Mouse (Mus musculus): ENCODE data around the gene Klhl31. TPM values are rescaled to one million over a fixed set of nuclear protein-coding genes. Genes with fewer than 3 reads are reported as not detected.

Gene Klhl31
- polyA plus RNA-seq, 1 experiment from 2014 or later, result 0.33 TPM

DNA sequence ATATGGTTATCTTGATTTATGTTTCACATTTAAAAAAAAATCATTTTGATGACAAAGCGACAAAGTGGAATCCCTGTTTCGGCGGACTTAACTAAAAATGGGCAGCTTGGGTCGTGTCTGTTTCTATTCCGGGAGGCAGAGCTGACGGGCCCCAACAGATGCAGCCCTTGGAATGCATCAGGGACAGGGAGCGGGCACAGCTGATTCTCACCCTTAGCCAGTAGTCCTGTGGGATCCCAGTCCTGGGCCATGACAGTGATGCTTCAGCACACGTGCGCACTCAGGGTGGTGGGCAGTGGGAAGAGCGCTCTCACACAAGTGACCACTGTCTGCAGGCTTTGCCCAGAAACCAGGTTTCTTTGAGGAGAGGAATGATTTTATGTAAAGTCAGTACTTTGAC is 1.1 kb downstream of the Klhl31 start:
- DNase-seq (no peak), ATAC-seq (ENCODE audit: insufficient read depth) (no peak)
- no peaks in the 10 kb centered on the region for H3K9me3 ChIP-seq (ENCODE audit: low read depth, low read length)

DNA sequence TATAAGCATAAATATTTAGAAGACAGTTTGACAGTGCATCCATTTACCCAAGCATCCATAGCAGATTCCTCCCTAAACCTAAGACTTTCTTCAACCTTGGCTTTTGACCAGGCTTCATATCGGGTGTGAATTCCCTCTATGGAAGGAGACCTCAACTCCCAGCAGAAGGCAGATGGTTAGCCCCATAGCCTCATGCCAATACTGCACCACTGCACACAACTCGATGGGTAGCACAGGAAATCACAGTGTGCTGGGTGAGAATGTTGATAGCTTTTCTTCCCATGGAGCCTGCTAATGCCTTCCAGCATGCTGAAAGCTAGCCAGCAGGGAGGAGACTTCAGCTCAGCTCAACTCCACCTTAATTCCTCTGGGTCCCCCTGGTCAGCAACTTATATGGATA is 8.9 kb downstream of the Klhl31 start:
- no peaks in the 10 kb centered on the region for H3K27me3 ChIP-seq (ENCODE audit: insufficient read depth, low read length)
- H3K27ac ChIP-seq (ENCODE audit: low read depth), result no peak overlapping the region
- no peak for ATAC-seq (ENCODE audit: insufficient read depth)
- H3K36me3 ChIP-seq (ENCODE audit: insufficient read depth), result no peaks in the 10 kb centered on the region
- no peak overlapping the region for H3K4me2 ChIP-seq
- no peaks in the 10 kb centered on the region for H3K4me1 ChIP-seq (ENCODE audit: insufficient read depth)
- 56% methylated on average over 2 of the region's 2 CpGs for WGBS
- H3K9ac ChIP-seq, result no peak overlapping the region
- no peak overlapping the region for H3K4me3 ChIP-seq (ENCODE audit: low read depth, low read length)
- no peak for DNase-seq
- no peaks in the 10 kb centered on the region for H3K9me3 ChIP-seq (ENCODE audit: low read depth, low read length)
- no peak for TF ChIP-seq CTCF (IDR thresholded peaks at IDR 0.05; ENCODE audit: low read depth)

More for the DNA sequence above, 1.1 kb downstream of the Klhl31 start:
- Histone ChIP-seq H3K9ac (no peak overlapping the region), H3K27me3 (ENCODE audit: insufficient read depth, low read length) (no peaks in the 10 kb centered on the region), H3K4me1 (ENCODE audit: insufficient read depth) (0 out of 2 replicates have a peak, but pooled peaks cover 3% of the 10 kb centered on the region), H3K4me2 (0 out of 2 replicates have a peak overlapping the region, but pooled peaks have one; percentile 4), H3K4me3 (ENCODE audit: low read depth, low read length) (no peak overlapping the region), H3K36me3 (ENCODE audit: insufficient read depth) (no peaks in the 10 kb centered on the region), H3K27ac (ENCODE audit: low read depth) (no peak overlapping the region; the same call in 1 of the 2 replicates)
- 45% methylated on average over 10 of the region's 10 CpGs for WGBS
- TF ChIP-seq CTCF (IDR thresholded peaks at IDR 0.05; ENCODE audit: low read depth), result no peak

DNA sequence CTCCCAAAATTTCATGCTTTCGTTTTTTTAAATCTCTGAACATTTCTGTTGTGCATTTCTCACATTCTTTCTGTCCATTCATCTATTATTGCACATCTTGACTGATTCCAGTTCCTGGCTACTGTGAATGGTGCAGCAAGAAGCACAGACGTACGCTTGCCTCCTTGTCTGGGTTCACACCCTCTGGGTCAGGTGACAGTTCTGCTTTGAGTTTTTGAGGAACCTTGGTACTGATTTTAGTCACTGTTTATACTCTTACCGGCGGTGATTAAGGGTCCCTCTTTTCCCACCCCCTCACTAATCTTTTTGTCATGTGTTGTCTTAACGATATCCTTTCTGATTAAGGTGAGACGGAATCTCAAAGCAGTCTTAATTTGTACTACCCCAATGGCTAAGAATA is 15.5 kb downstream of the Klhl31 start:
- no peak for TF ChIP-seq CTCF (IDR thresholded peaks at IDR 0.05; ENCODE audit: low read depth)
- Histone ChIP-seq H3K9me3 (ENCODE audit: low read depth, low read length) (no peaks in the 10 kb centered on the region), H3K27me3 (ENCODE audit: insufficient read depth, low read length) (peaks cover 10% of the 10 kb centered on the region; the same call in 1 of the 2 replicates), H3K4me1 (ENCODE audit: insufficient read depth) (no peaks in the 10 kb centered on the region), H3K27ac (ENCODE audit: low read depth) (no peak overlapping the region), H3K36me3 (ENCODE audit: insufficient read depth) (no peaks in the 10 kb centered on the region), H3K4me2 (no peak overlapping the region), H3K9ac (no peak overlapping the region), H3K4me3 (ENCODE audit: low read depth, low read length) (no peak overlapping the region)
- DNase-seq (no peak), ATAC-seq (ENCODE audit: insufficient read depth) (no peak)
- WGBS, result 49% methylated on average over 7 of the region's 7 CpGs

DNA sequence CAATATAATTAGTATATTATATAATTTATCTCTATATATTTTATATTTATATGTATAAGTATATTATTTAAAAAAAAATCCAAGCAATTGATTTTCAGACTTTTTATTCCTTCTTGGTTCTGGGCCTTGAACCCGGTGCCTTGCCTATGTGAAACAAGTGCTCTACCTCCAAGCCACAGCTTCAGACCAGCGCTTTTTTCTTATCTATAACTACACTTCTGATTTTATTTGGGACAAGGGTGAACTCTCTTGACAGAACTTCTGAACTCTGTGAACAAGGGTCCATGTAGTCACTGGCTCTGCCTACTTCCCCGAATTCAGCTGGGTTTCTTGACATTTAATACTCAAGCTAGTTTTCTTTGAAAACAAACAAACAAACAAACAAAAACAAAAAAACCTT is 17.6 kb downstream of the Klhl31 start:
- peaks cover 10% of the 10 kb centered on the region; the same call in 1 of the 2 replicates for H3K27me3 ChIP-seq (ENCODE audit: insufficient read depth, low read length)
- H3K27ac ChIP-seq (ENCODE audit: low read depth), result no peak overlapping the region
- H3K36me3 ChIP-seq (ENCODE audit: insufficient read depth), result no peaks in the 10 kb centered on the region
- 70% methylated on average over 3 of the region's 3 CpGs for WGBS
- H3K9me3 ChIP-seq (ENCODE audit: low read depth, low read length), result no peaks in the 10 kb centered on the region
- ATAC-seq (ENCODE audit: insufficient read depth), result no peak
- no peak for DNase-seq
- TF ChIP-seq CTCF (IDR thresholded peaks at IDR 0.05; ENCODE audit: low read depth), result no peak
- H3K9ac ChIP-seq, result no peak overlapping the region
- no peak overlapping the region for H3K4me3 ChIP-seq (ENCODE audit: low read depth, low read length)
- no peaks in the 10 kb centered on the region for H3K4me1 ChIP-seq (ENCODE audit: insufficient read depth)
- no peak overlapping the region for H3K4me2 ChIP-seq

DNA sequence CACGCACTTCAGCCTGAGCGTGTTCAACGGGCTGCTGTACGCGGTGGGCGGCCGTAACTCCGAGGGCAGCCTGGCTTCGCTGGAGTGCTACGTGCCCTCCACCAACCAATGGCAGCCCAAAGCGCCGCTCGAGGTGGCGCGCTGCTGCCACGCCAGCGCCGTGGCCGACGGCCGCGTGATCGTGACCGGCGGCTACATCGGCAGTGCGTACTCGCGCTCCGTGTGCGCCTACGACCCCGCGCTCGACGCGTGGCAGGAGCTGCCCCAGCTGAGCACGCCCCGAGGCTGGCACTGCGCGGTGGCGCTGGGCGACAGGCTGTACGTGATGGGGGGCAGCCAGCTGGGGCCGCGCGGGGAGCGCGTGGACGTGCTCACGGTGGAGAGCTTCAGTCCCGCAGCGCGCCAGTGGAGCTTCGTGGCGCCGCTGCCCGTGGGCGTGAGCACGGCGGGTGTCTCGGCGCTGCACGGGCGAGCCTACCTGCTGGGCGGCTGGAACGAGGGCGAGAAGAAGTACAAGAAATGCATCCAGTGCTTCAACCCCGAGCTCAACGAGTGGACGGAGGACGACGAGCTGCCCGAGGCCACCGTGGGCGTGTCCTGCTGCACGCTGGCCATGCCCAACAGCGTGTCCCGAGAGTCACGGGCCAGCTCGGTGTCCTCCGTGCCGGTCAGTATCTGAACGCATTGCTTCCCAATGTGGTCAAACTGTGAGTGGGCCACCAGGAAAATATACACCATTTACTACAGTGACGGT is 19.1 kb downstream of the Klhl31 start:
- DNase-seq, result peak; percentile 68
- WGBS, result under 1% methylated on average over 85 of the region's 85 CpGs
- Histone ChIP-seq H3K9ac (peak overlapping the region; percentile 54), H3K4me2 (peak overlapping the region; percentile 100), H3K9me3 (ENCODE audit: low read depth, low read length) (no peaks in the 10 kb centered on the region), H3K27ac (ENCODE audit: low read depth) (no peak overlapping the region), H3K4me3 (ENCODE audit: low read depth, low read length) (peak overlapping the region; percentile 55), H3K27me3 (ENCODE audit: insufficient read depth, low read length) (peaks cover 10% of the 10 kb centered on the region; the same call in 1 of the 2 replicates), H3K4me1 (ENCODE audit: insufficient read depth) (no peaks in the 10 kb centered on the region), H3K36me3 (ENCODE audit: insufficient read depth) (no peaks in the 10 kb centered on the region)
- peak; percentile 90 for ATAC-seq (ENCODE audit: insufficient read depth)
- TF ChIP-seq CTCF (IDR thresholded peaks at IDR 0.05; ENCODE audit: low read depth), result no peak

DNA sequence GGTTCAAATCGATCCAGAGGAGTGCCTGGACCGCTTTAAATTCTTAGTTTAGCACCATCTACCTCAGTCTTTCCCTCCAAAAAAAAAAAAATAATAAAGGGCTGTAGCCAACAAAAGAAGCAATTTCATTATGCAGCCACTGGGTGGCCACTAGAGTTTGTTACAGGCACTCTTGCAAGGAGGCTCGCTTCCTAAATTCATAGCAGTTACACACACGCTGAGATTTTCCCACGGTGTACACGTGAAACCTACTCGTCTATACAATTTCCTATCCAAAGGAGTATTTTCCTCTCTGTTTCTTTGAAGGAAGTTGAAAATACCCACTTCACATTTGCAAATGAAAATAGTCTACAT is 19.6 kb downstream of the Klhl31 start:
- H3K9ac ChIP-seq, result peak overlapping the region; percentile 54
- H3K36me3 ChIP-seq (ENCODE audit: insufficient read depth), result no peaks in the 10 kb centered on the region
- peak overlapping the region; percentile 100 for H3K4me2 ChIP-seq
- DNase-seq (peak; percentile 87), ATAC-seq (ENCODE audit: insufficient read depth) (peak; percentile 58)
- peak; percentile 70 for TF ChIP-seq CTCF (IDR thresholded peaks at IDR 0.05; ENCODE audit: low read depth)
- no peak overlapping the region for H3K27ac ChIP-seq (ENCODE audit: low read depth)
- peaks cover 10% of the 10 kb centered on the region; the same call in 1 of the 2 replicates for H3K27me3 ChIP-seq (ENCODE audit: insufficient read depth, low read length)
- H3K4me3 ChIP-seq (ENCODE audit: low read depth, low read length), result peak overlapping the region; percentile 55
- WGBS, result 0% methylated on average over 7 of the region's 7 CpGs
- no peaks in the 10 kb centered on the region for H3K4me1 ChIP-seq (ENCODE audit: insufficient read depth)
- no peaks in the 10 kb centered on the region for H3K9me3 ChIP-seq (ENCODE audit: low read depth, low read length)

DNA sequence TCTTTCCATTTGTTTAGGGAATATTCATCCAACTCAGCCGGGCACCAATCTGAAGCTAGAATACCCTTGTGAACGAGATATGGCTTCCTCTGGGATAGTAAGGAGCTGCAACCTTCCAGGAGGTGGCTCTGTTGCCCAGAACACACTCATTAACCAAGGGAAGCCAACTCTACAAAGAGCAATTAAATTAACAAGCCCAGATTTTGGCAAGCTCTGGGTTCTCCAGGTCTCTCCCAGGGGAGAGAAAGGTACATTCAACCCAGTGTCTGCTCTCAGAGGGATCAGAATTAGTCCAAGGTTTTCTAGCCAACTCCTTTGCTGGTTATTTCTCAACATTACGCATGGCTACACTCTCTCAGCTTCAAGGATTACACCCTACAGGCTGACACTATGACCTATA is 26.6 kb downstream of the Klhl31 start:
- DNase-seq (no peak), ATAC-seq (ENCODE audit: insufficient read depth) (no peak)
- H3K4me3 ChIP-seq (ENCODE audit: low read depth, low read length), result no peak overlapping the region
- no peaks in the 10 kb centered on the region for H3K9me3 ChIP-seq (ENCODE audit: low read depth, low read length)
- H3K4me1 ChIP-seq (ENCODE audit: insufficient read depth), result no peaks in the 10 kb centered on the region
- H3K27me3 ChIP-seq (ENCODE audit: insufficient read depth, low read length), result no peaks in the 10 kb centered on the region
- no peak overlapping the region for H3K27ac ChIP-seq (ENCODE audit: low read depth)
- WGBS, result 63% methylated on average over 3 of the region's 3 CpGs
- H3K36me3 ChIP-seq (ENCODE audit: insufficient read depth), result no peaks in the 10 kb centered on the region
- H3K9ac ChIP-seq, result no peak overlapping the region
- peak; percentile 20; the same call in 1 of the 2 replicates for TF ChIP-seq CTCF (IDR thresholded peaks at IDR 0.05; ENCODE audit: low read depth)
- no peak overlapping the region for H3K4me2 ChIP-seq
